Mouse (Mus musculus): ENCODE measurements at regions not wholly inside any gene's neighbourhood (a gene's known extent, or its start where the extent isn't known, plus 50 kb on each side); places are given as distances from the start of the nearest gene placed in this dataset.

DNA sequence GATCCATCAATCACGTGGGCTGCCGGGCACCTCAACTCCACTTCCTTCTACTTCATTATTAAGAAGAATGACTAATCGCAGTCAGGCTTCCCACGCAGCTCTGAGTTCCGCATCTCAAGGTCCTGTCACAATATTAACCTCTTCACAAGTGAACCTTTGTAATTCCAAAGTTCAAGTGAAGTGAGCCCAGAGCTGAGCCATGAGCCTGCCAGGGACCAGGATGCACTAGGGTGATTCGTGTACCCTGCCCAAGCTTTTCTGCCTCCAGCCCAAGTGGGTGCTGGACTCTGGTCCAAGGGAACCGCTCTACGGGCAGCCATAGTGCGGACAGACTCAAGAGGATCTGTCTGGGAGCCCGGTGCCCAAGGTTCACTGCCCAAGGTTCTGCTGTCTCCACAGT, 463.4 kb downstream of the Ajap1 start:
- no peak for DNase-seq (ENCODE audit: low spot score)

DNA sequence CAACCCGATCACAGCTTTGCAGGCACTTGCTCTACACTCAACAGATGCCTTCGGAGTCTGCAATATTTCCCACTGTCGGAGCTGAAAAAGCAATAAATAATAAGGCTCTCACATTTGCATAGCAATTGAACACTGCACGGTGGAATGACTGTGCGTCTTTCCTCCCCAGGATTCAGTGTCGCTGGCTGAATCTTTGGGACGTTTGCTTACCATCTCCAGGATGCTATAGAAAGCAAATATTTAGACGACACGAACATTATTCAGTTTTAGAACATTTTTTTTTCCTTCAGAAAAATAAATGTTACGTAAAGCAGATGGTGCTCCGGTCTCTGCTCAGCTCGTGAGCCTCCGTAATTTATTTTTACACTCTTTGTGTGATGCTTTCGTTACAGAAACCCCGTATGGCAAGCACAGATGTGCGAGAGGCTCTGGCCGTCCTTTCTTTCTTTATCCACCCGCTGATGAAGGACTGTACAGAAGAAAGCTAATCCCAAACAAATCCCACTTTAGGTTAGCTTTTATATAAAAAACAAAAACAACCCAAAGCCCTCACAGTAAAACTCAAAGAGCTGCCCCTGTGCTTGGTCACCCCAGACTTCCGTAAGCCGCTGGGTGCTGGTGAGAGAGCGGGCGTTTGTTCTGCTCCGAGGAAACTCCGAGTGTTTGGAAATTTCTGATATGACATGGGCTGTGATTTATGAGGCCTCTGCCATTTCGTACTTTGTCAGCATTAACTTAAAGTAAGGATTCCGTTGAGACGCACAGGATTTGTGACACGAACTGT, 464.3 kb downstream of the Ajap1 start:
- DNase-seq (ENCODE audit: low spot score): no peak

DNA sequence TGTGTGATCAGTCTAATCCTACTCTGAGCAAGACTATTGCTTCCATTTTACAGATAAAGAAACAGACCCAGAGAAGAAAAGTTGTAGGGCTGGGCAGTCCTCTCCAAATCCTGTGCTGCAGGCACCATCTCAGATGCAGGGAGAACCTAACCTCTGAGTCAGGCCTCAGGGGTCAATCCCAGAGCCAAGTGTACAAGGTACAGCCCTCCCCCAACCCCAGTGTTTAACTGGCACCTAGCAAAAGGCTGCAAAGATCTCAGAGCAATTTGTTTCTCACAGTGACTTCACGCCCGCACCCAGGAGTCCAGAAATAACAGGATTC, 464.8 kb downstream of the Ajap1 start:
- no peak for DNase-seq (ENCODE audit: low spot score)

DNA sequence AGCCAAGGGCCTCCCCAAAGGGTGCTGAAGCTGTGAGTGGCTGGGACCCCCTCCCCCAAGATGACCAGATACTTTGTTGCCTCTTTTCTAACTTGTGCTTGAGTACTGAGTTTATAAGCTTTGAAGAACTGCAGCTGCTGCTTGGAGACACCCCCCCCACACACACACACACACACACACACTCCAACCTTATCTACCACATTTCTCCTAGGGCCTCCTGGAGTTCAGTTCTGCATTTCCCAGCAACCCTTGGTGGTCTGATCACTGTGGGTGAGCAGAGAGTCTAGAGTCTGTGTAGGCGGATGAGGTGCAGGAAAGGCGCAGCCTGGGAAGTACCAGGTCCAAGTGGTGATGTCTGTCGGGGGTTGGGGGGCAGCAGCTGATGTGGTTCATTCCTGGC, 479.3 kb downstream of the Ajap1 start:
- DNase-seq (ENCODE audit: low spot score): peak; percentile 56

DNA sequence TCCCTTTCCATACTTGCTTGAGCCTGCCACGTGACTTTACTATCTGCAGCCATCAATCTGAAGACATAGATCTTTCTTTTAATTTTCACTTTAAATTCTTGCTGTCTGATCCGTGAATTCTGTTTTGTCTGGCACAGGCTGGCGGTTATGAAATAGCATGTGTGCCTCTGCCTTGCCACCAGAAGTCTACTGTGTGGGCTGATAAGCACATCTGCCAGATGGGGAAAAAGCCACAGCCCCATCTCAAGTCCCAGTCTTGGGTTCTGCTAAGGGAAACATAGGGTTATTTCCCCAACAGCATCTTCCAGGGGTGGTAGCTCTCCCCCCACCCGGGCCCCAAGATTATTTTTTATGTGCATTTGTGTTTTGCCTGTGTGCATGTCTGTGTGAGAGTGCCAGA, 480.1 kb downstream of the Ajap1 start:
- no peak for DNase-seq (ENCODE audit: low spot score)

DNA sequence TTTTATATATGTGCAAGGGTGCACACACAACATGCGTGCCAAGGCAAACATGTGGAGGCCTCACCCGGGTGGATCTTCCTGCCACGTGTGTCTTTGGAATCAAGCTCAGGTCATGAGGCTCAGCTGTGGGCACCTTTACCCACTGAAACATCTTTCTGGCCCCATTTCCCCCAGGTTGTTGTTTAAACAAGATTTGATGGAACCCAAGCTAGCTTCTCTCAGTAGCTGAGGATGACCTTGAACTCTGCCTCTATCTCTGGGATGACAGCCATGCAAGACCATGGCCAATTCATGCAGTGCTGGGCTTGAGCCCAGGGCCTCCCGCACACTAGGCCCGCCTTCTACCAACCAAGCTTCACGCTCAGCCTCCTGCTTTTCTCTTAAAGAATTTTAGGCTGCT, 480.9 kb downstream of the Ajap1 start:
- DNase-seq (ENCODE audit: low spot score): no peak

DNA sequence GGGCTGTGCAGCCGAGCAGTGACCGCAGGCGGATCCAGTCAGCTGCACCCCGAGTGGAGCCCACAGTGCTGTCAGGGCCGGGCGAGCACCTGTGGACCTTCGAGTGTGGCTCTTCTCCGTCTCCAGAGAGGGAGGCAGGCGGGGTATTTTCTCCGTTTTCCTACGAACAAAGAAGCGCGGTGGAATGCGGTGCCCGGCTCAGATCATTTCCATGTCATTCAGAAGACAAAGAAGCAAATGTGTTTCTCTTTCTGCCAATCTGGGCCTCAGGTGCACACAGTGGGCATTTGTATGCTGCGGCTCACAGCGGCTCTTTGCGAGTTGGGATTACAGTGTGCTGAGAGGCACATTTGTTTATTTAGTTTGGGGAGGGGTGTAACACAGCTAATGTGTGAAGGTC, 483.1 kb downstream of the Ajap1 start:
- no peak for DNase-seq (ENCODE audit: low spot score)

DNA sequence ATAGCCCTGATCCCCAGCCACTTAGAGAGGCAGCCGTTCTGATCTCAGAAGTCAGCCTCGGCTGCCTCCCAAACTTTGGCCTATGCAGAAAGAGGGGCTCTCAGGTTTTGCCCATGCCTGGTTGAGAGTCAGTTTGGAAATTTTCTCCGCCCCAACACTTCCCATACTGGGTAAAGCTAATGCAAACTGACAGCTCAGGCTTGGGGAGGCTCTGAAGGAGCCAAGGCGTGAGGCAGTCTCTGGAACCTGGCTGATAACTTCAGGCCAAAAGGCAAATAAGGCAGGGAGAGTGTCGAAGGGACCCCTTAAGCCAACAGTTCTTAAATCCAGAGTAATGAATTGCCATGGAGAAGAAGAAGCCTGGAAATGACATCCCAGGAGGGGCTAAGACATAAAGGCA, 485.4 kb downstream of the Ajap1 start:
- no peak for DNase-seq (ENCODE audit: low spot score)

DNA sequence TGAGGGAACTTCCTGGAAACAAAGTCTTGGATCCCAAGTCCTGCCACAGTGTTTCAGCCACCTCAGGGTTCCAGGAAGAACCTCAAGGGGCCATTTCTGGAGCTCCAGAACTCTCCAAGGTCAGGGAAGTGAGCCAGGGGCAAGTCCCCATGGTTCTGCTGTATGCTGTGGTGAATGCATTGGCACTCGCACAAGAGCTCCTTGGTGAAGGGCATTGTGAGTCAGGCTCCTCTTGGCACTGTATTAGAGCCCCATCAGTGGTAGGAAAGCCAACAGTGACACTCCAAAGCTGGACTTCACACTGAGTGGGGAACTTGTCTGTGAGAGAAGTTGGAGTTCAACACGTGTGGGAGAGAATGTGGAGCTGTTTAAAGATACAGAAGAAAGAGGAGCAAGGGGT, 486.0 kb downstream of the Ajap1 start:
- no peak for DNase-seq (ENCODE audit: low spot score)

DNA sequence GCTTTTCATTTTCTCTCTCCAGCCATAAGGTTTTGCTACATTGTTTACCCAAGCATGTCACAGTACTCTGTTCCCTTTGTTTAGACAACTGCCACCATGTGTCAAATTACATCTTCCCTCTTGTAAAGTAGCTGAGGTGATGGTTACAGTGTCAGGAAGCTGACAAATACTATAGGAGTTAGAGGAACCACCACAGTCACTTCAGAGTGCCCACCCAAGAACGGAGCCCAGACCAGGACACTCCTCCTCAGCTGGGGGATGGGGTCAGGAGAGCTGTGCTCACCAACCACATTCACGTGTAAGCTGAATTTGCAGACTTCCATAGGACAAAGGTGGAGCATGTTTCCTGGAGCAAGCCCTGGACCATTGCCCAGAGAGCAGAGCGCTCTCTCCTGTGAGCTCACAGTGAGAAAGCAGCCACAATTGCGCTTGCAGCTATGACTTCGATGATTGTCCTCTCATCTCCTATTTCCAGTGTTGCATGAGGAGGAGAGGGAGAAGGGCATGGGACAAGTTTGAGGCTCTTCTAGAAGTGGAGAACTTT, 487.5 kb downstream of the Ajap1 start:
- no peak for DNase-seq (ENCODE audit: low spot score)

DNA sequence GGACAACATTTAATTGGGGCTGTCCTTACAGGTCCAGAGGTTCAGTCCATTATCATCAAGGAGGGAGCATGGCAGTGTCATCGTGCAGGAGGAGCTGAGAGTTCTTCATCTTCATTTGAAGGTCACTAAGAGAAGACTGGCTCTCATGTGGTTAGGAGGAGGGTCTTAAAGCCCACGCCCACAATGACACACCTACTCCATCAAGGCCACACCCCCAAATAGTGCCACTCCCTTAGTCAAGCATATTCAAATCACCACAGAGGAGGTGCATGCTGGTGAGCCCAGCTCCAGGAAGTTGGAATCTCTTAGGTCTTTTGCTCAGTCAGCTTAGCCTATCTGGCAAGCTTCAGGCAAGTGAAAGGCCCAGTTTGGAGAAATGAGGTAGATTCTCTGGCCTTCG, 488.4 kb downstream of the Ajap1 start:
- no peak for DNase-seq (ENCODE audit: low spot score)

DNA sequence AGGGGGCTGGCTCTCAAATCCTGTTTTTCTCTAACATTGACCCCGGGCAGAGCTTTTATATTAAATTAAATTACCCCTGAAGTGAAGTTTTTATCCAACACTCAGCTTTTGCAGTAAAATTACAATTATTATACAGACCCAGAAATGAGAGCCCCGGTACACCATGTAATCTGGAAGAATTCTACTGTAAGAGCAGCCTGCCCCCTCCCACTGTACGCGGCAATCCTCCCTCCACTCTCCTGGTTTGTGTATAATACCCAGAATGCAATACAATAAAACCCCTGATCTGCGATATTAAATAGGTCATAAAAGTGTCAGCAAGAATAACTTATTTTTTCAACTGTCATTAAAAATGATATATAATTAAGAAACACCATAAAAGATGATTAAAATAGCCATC, 492.3 kb downstream of the Ajap1 start:
- DNase-seq (ENCODE audit: low spot score): no peak

DNA sequence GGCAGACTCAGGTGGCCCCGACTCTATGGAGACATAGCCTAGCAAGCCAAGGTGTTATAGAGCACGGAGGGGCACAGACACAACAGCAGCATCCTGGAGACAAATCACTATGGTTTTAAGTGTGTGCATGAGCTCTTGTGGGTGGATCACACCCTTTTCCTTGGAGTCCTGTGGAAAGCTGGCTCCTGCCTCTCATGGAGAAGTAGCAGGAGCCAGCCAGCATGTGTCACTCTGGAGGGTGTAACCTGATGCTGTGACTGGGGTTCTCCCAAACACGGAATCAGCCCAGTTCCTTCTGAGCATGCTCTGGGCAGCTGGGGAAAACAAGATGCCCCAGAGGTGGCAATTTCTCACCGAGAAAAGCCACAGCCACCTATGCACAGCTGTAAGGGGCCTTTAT, 494.9 kb downstream of the Ajap1 start:
- DNase-seq (ENCODE audit: low spot score): no peak

DNA sequence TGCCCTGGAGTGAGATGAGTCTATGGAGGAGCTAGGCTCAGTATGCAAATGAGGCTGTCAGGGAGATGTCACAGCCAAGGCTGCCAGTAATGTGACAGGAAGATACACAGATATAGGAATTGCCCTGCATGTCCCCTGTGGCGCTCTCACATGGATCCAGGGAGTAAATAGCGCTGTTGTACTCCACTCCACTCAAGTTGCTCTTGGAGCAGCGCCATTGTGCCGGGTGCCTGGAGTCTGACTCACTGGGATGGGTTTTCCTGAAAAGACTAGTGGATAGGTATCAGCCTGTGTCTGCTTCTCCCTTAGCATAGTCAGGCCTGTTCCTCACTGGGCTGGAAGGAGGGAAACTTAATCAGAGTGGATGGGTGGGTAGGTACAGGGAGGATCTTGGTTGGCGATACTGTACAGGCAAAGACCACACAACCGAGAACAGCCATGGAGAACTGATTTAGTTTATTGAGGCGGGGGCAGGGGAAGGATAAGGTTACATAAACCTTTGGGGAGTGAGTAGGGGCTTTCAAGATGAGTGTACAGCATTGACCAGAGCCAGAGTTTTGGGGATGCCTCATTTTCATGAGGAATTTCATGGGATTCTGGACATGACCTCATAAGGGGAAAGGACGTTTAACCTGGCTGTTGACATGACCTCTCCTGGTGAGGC, 497.5 kb upstream of the Kcnab2 start:
- no peak for DNase-seq (ENCODE audit: low spot score)

DNA sequence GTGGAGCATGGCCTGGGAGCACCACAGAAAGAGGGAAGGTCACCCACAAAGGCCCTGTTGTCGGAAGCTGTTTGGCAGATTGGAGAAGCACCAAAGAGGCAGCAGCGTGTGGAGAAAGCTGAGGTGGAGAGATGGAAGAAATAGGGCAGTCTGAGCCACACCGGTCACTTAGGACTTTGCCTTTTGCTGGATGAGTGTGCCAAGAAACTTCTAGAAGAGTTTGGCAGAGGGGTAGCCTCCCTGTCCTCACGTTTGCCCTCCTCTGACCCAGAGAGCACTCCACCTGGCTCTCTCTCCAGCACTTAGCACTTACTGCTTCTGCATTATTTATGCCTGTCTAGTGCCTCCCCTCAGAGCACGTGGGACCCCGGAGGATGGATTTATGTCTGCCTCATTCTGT, 485.3 kb upstream of the Kcnab2 start:
- DNase-seq (ENCODE audit: low spot score): no peak

DNA sequence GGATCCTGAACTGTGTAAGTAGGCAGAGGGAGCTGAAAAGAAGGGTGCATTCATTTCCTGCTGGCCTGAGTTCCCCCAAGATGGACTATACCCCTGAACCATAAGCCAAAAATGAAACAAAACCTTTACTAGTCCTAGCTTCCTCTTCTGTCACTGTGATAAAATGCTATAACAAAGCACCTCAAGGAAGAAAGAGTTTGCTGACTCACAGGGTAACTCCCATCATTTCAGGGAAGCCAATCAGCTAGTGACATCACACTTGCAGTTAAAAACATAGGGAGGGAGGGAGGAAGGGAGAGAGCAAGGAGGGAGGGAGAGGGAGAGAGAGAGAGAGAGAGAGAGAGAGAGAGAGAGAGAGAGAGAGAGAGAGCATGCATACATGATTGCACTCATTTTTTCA, 484.5 kb upstream of the Kcnab2 start:
- DNase-seq (ENCODE audit: low spot score): no peak

DNA sequence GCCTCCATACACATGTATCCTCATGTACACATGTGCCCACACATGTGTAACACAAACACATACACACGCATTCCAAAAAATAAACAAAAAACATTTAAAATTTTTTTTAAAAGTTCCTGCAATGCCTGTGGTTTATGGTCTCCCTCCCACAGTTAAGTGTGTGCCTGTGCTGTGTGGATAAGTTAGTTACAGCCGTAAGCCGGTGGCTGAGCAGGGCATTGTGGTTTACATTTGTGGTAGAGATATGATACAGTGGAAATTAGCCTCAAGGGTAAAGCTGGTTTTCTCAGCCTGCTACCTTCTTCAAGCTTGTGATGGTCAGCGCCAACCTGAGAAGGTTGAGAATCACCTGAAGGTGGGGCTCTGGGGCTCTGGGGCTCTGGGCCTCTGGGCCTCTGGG, 484.0 kb upstream of the Kcnab2 start:
- DNase-seq (ENCODE audit: low spot score): no peak

DNA sequence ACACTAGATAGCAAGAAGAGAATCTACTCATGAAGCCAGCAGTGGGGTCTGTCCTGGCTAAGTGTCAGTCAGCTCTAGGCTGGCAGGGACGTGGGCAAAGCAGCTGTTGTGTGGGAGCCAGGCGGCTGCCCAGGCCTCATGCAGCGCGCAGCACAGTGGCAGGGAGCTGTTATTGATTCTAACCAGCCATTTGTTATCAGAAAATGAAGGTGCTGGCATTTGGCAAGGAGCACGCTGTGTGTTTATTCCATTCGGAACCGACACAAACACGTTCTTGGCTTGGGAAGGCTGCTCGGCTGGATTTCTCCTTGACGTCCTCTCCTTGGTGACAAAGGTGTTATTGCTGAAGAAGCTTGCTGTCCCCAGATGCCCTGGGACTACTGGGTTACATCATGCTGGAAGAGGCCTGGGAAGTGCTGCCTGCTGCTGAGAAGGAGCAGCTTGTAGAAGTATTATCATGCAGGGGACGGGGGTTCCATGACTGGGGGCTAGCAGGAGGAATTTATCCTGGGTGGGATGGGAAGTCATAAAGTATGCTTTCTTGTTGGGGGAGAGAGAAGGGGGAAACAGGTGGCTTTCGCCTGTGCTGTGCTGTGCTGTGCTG, 482.1 kb upstream of the Kcnab2 start:
- no peak for DNase-seq (ENCODE audit: low spot score)

DNA sequence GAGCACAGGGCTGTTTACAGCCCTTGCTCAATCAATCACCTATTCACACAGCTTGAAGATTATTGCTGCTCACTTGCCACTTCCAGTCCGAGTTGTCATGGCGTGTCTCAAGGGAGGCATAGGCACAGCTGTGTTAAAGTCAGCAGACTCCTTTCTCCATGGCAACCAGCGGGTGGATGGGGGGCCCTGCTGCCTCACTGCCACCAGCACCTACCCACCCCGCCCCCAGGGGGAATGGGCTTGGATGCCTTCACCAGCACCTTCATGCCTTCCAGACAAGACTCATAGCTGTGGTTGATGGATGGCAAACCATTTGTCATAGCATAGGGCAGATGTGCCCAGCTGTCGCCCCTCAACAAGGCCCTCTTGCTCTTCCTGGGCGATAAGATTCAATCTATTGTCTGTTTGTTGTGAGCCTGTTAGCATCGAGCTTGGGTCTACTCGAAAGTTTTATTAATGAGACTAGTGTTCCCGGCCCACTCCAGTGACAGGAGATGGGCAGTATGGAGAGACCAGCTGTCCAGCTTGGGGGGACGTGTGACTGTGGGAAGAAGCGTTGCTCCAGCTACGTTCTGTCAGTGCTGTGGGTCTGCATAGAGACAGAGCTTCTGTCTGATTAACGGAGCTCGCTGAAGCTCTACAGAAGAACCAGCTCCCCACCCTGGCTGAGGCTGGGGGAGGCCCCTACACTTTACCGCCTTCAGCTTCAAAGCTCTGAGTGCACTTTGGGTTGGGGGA, 475.7 kb upstream of the Kcnab2 start:
- DNase-seq (ENCODE audit: low spot score): no peak

DNA sequence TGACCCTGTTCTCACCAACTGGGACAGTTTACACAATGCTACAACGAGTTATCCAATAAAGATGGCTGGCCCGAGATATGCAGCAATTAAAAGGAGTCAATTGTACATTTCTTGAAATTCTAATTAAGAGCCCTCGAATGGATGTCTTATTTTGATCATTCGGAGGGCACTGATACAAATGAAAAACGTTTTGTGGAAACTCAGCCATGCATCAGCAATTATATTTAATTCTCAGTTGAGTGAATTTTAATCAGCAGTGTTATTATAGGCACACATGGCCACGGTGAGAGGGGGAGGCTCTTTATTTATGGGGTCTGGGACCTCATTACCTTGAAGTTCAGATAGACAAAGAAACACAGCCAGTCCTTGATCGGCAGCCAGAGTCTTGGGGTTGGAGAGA, 471.3 kb upstream of the Kcnab2 start:
- no peak for DNase-seq (ENCODE audit: low spot score)

DNA sequence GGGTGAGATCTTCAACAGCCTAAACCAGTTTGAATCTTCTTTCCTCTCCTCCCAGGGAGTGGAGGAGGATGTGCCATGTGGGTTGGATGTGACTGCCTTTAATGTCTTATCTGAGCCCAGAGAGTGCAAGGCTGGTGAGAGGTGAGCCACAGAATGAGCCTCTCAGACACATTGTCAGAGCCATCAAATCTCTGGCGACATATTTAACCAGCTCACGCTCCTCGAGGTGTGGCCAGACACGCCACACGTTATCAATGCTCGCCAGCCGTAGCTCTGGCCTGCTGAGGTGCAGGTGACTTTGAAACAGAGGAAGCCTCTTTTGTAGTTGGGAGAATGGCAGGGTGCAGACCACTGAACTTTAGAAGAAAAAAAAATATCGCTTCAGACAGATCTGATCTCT, 463.5 kb upstream of the Kcnab2 start:
- no peak for DNase-seq (ENCODE audit: low spot score)

DNA sequence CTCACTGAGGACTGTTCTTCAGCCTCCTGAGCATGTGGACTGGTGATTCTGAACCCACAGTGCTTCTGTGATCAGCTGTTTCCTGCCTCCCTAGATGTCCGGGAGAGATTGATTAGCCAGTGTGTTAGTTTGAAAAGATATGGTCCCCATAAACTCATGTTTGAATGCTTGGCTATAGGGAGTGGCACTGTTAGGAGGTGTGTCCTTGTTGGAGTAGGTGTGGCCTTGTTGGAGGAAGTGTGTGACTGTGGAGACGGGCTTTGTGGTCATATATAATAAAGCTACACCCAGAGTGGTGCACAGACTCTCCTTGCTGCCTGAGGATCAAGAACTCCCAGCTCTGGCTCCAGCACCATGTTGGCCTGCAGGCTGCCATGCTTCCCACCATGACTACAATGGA, 458.9 kb upstream of the Kcnab2 start:
- no peak for DNase-seq (ENCODE audit: low spot score)

DNA sequence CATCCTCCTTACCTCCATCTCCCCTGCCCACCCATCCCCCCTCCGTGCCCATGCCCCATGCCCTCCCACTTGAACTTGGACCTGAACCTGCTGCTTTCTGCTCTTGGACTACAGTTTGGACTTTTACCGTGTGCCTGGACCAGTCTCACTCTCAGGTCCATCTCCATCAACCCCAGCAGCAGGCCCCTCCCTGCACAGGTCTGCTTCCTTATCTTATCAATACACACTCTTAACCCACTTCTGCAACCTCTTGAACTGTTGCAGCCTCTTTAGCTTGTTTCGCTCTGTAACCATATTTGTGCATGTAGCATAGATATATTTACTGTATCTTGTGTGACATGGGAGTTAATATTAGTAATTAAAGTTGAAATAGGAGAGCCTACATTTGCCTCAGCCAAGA, 457.8 kb upstream of the Kcnab2 start:
- no peak for DNase-seq (ENCODE audit: low spot score)
